ENCODE assay signal across 26 mouse cellular contexts in genomic region chr17:10328544-10329100, GRCm38 (mm10). TPM values are rescaled to one million over a fixed set of nuclear protein-coding genes. Genes with fewer than 3 reads are reported as not detected.
DNase-seq lines count a peak whose midpoint lies in the region; ATAC-seq and TF ChIP-seq lines count a peak whose summit lies in the region.
"Had no signal": no experiment of that assay in that cellular context is flagged by ENCODE, and none has a peak within 500 bp of the region (broad histone marks: within the 10 kb centered on the region; RNA-seq: fewer than 3 reads in every experiment).

No protein-coding gene starts in this region.

- H3K4me1 ChIP-seq in intestine, embryonic 14.5 days (replicated peaks; ENCODE audit: control insufficient read depth, insufficient read depth, low read length), result no peaks in the 10 kb centered on the region
- no peaks in the 10 kb centered on the region for H3K4me1 ChIP-seq in intestine, embryonic 16.5 days (ENCODE audit: control insufficient read depth, insufficient read depth, low read length)
- no peaks in the 10 kb centered on the region for H3K4me1 ChIP-seq in limb, embryonic 11.5 days (ENCODE audit: control insufficient read depth, insufficient read depth, low read length)
- H3K4me1 ChIP-seq in limb, embryonic 10.5 days, result peaks cover 8% of the 10 kb centered on the region
- H3K4me1 ChIP-seq: embryonic facial prominence, embryonic 13.5 days; stomach, embryonic 15.5 days had no signal

- no peak for ATAC-seq in intestine, embryonic 14.5 days (replicated peaks; ENCODE audit: low FRiP score, low TSS enrichment, low read depth)
- no peak for ATAC-seq in intestine, embryonic 16.5 days
- ATAC-seq in limb, embryonic 11.5 days (ENCODE audit: insufficient number of reproducible peaks, low FRiP score, low TSS enrichment, low read depth), result no peak
- ATAC-seq: forebrain, embryonic 13.5 days; midbrain, embryonic 13.5 days had no signal

- no peak for TF ChIP-seq CTCF in gastrocnemius, adult 2 months (IDR thresholded peaks at IDR 0.05)

- no peaks in the 10 kb centered on the region for H3K36me3 ChIP-seq in intestine, embryonic 14.5 days (ENCODE audit: control insufficient read depth, insufficient read depth, low read length)
- no peaks in the 10 kb centered on the region for H3K36me3 ChIP-seq in intestine, embryonic 16.5 days (ENCODE audit: control insufficient read depth, insufficient read depth, low read length)
- no peaks in the 10 kb centered on the region for H3K36me3 ChIP-seq in limb, embryonic 11.5 days (ENCODE audit: control insufficient read depth, insufficient read depth, low read length)
- H3K36me3 ChIP-seq in limb, embryonic 10.5 days, result peaks cover 4% of the 10 kb centered on the region; the same call in 1 of the 2 replicates
- H3K36me3 ChIP-seq: embryonic facial prominence, embryonic 13.5 days; liver, embryonic 15.5 days; midbrain, embryonic 13.5 days; stomach, embryonic 15.5 days had no signal

- WGBS in intestine, embryonic 14.5 days, result 89% methylated on average over 9 of the region's 9 CpGs
- 92% methylated on average over 9 of the region's 9 CpGs for WGBS in intestine, embryonic 16.5 days
- WGBS in limb, embryonic 11.5 days, result 91% methylated on average over 9 of the region's 9 CpGs
- WGBS in limb, embryonic 10.5 days, result 92% methylated on average over 9 of the region's 9 CpGs

- DNase-seq in gastrocnemius, adult 2 months, result no peak
- DNase-seq in gastrocnemius, postnatal 4 days (ENCODE audit: low spot score in 2 of 2), result no peak
- DNase-seq in intestine, embryonic 14.5 days (ENCODE audit: low spot score), result peak; percentile 41
- peak; percentile 18 for DNase-seq in limb, embryonic 11.5 days (ENCODE audit: low spot score)
- no peak for DNase-seq in limb, embryonic 10.5 days (ENCODE audit: low spot score)
- peak; percentile 48 for DNase-seq in right cerebral cortex, postnatal 25 days
- DNase-seq in right cerebral cortex, postnatal 4 days, result no peak
- DNase-seq: adrenal gland, postnatal 10 days; cerebellum, adult 8-10 months; cerebellum, postnatal 36 days; embryo, embryonic 11 days; gastrocnemius, postnatal 10 days; heart, adult 18-20 months; heart, postnatal 10 days; kidney, adult 2 months; kidney, postnatal 10 days; lung, postnatal 14 days; thymus, postnatal 25 days had no signal

- intact Hi-C loops in gastrocnemius, adult 2 months (cut with DNase I), result loop anchor here (5.0 kb wide), 1 partner anchor 419 kb away; no protein-coding TSS in a partner anchor

- no peak overlapping the region for H3K4me3 ChIP-seq in gastrocnemius, adult 2 months
- no peak overlapping the region for H3K4me3 ChIP-seq in intestine, embryonic 14.5 days (ENCODE audit: low read depth, low read length)
- H3K4me3 ChIP-seq in intestine, embryonic 16.5 days (ENCODE audit: low read length), result no peak overlapping the region
- no peak overlapping the region for H3K4me3 ChIP-seq in limb, embryonic 11.5 days (ENCODE audit: low read depth, low read length)
- H3K4me3 ChIP-seq in limb, embryonic 10.5 days, result no peak overlapping the region
- H3K4me3 ChIP-seq: embryonic facial prominence, embryonic 13.5 days; erythroblast, embryonic 14.5 days; forebrain, embryonic 13.5 days; hindbrain, embryonic 13.5 days; liver, embryonic 15.5 days; midbrain, embryonic 13.5 days; stomach, embryonic 15.5 days had no signal

- H3K4me2 ChIP-seq in intestine, embryonic 14.5 days (ENCODE audit: low read length), result no peak overlapping the region
- H3K4me2 ChIP-seq in intestine, embryonic 16.5 days (ENCODE audit: low read depth, low read length), result no peak overlapping the region
- H3K4me2 ChIP-seq in limb, embryonic 11.5 days (ENCODE audit: low read depth, severe bottlenecking), result no peak overlapping the region
- H3K4me2 ChIP-seq: embryonic facial prominence, embryonic 13.5 days; forebrain, embryonic 13.5 days; hindbrain, embryonic 13.5 days; liver, embryonic 15.5 days; midbrain, embryonic 13.5 days; stomach, embryonic 15.5 days had no signal

- H3K27ac ChIP-seq in gastrocnemius, adult 2 months, result peak overlapping the region; percentile 88
- H3K27ac ChIP-seq in intestine, embryonic 14.5 days (ENCODE audit: low read depth), result no peak overlapping the region
- no peak overlapping the region for H3K27ac ChIP-seq in intestine, embryonic 16.5 days (ENCODE audit: low read length)
- no peak overlapping the region for H3K27ac ChIP-seq in limb, embryonic 11.5 days (replicated peaks; ENCODE audit: low read depth, low read length)
- no peak overlapping the region for H3K27ac ChIP-seq in limb, embryonic 10.5 days
- H3K27ac ChIP-seq: embryonic facial prominence, embryonic 13.5 days; forebrain, embryonic 13.5 days; hindbrain, embryonic 13.5 days; liver, embryonic 15.5 days; midbrain, embryonic 13.5 days; stomach, embryonic 15.5 days had no signal

- no peak overlapping the region for H3K9ac ChIP-seq in intestine, embryonic 14.5 days (ENCODE audit: low read length)
- H3K9ac ChIP-seq in intestine, embryonic 16.5 days (ENCODE audit: low read depth, low read length), result no peak overlapping the region
- no peak overlapping the region for H3K9ac ChIP-seq in limb, embryonic 11.5 days (ENCODE audit: low read length)
- H3K9ac ChIP-seq: embryonic facial prominence, embryonic 13.5 days; forebrain, embryonic 13.5 days; hindbrain, embryonic 13.5 days; liver, embryonic 15.5 days; midbrain, embryonic 13.5 days; stomach, embryonic 15.5 days had no signal

- H3K27me3 ChIP-seq in intestine, embryonic 14.5 days (replicated peaks; ENCODE audit: control insufficient read depth, insufficient read depth, low read length), result no peaks in the 10 kb centered on the region
- peaks cover 8% of the 10 kb centered on the region; the same call in 1 of the 2 replicates for H3K27me3 ChIP-seq in intestine, embryonic 16.5 days (replicated peaks; ENCODE audit: control insufficient read depth, insufficient read depth, low read length)
- no peaks in the 10 kb centered on the region for H3K27me3 ChIP-seq in limb, embryonic 11.5 days (ENCODE audit: control insufficient read depth, insufficient read depth, low read length)
- H3K27me3 ChIP-seq in limb, embryonic 10.5 days (ENCODE audit: low read depth, poor library complexity, severe bottlenecking), result no peaks in the 10 kb centered on the region
- H3K27me3 ChIP-seq: embryonic facial prominence, embryonic 13.5 days; forebrain, embryonic 13.5 days; hindbrain, embryonic 13.5 days; midbrain, embryonic 13.5 days; stomach, embryonic 15.5 days had no signal

- H3K9me3 ChIP-seq in intestine, embryonic 14.5 days (ENCODE audit: control insufficient read depth, low read length), result no peaks in the 10 kb centered on the region
- no peaks in the 10 kb centered on the region for H3K9me3 ChIP-seq in intestine, embryonic 16.5 days (ENCODE audit: control insufficient read depth, low read length)
- no peaks in the 10 kb centered on the region for H3K9me3 ChIP-seq in limb, embryonic 11.5 days (ENCODE audit: control insufficient read depth, low read length)
- H3K9me3 ChIP-seq in limb, embryonic 10.5 days (replicated peaks), result no peaks in the 10 kb centered on the region
- H3K9me3 ChIP-seq: embryonic facial prominence, embryonic 13.5 days; hindbrain, embryonic 13.5 days; liver, embryonic 15.5 days; stomach, embryonic 15.5 days had no signal

RNA-seq across cellular contexts. Expression of gene Qk, which starts 9.0 kb away (rescaled TPM):
- 100 to 1,000 TPM; 236 to 397 TPM for total RNA-seq in gastrocnemius, adult 2 months (2021)
- total RNA-seq in gastrocnemius, postnatal 4 days (2021), result 100 to 1,000 TPM; 316 to 362 TPM
- polyA plus RNA-seq in intestine, embryonic 14.5 days (2014; fragmentation: Nextera tagmentation; extraction: Ambion mirVana), result 23.1 and 26.8 TPM in 2 replicates
- polyA plus RNA-seq in intestine, embryonic 16.5 days (2015; fragmentation: Nextera tagmentation; extraction: Ambion mirVana), result 8.4 and 9.3 TPM in 2 replicates
- 35.7 and 39.2 TPM in 2 replicates for polyA plus RNA-seq in limb, embryonic 11.5 days (2014; fragmentation: Nextera tagmentation; extraction: Ambion mirVana)
- 23.9 and 24.2 TPM in 2 replicates for polyA plus RNA-seq in limb, embryonic 10.5 days (2016; fragmentation: Nextera tagmentation; extraction: Ambion mirVana)

Comparison
In these comparisons a context has a peak if more than half of its experiments do, and no peak if none do; other contexts are left out.
1. DNase-seq: peak in intestine, embryonic 14.5 days (single experiment), limb, embryonic 11.5 days (single experiment) and right cerebral cortex, postnatal 25 days (single experiment); none in gastrocnemius, adult 2 months (single experiment), gastrocnemius, postnatal 4 days (0 of 2), limb, embryonic 10.5 days (single experiment) and right cerebral cortex, postnatal 4 days (single experiment).